Mouse (Mus musculus) intestine, embryonic 15.5 days (tissue): Measurements from ENCODE around the gene Prpf8. TPM values are rescaled to one million over a fixed set of nuclear protein-coding genes. Genes with fewer than 3 reads are reported as not detected.

Experiments used
- ATAC-seq: fragments of 200-750 bp; cut with Nextera tagmentation; 2 replicates; pipeline ENCODE4 v1.8.0; 2017; ENCODE audit warnings: moderate TSS enrichment, moderate library complexity
- H3K27ac ChIP-seq: fragments of 300-500 bp; sonication (generic); 2 replicates; pipeline ENCODE4 v1.5.1; 2015; ENCODE audit warnings: mild to moderate bottlenecking, inconsistent platforms
- H3K27me3 ChIP-seq: fragments of 300-500 bp; sonication (generic); replicated peaks from 2 replicates; pipeline ENCODE4 v1.6.1; 2015; ENCODE audit warnings: inconsistent platforms
- H3K36me3 ChIP-seq: fragments of 300-500 bp; sonication (generic); 2 replicates; pipeline ENCODE4 v1.6.1; 2015; ENCODE audit warnings: inconsistent platforms
- H3K4me1 ChIP-seq: fragments of 300-500 bp; sonication (generic); replicated peaks from 2 replicates; pipeline ENCODE4 v1.6.1; 2015; ENCODE audit warnings: inconsistent platforms
- H3K4me2 ChIP-seq: fragments of 300-500 bp; sonication (generic); replicated peaks from 2 replicates; pipeline ENCODE4 v1.6.1; 2015; ENCODE audit warnings: mild to moderate bottlenecking, inconsistent platforms
- H3K4me3 ChIP-seq: fragments of 300-500 bp; sonication (generic); replicated peaks from 2 replicates; pipeline ENCODE4 v1.5.1; 2015; ENCODE audit warnings: inconsistent platforms
- H3K9ac ChIP-seq: fragments of 300-500 bp; sonication (generic); 2 replicates; pipeline ENCODE4 v1.6.1; 2015; ENCODE audit warnings: inconsistent platforms
- H3K9me3 ChIP-seq: fragments of 300-500 bp; sonication (generic); 2 replicates; pipeline ENCODE4 v1.6.1; 2016; ENCODE audit warnings: inconsistent platforms
- whole genome bisulfite sequencing: fragments of 180-500 bp; shearing (Covaris S2); methylation state at CpG from one replicate; pipeline ENCODE4 v1.1.7; 2015; 5-methylcytosine and 5-hydroxymethylcytosine counted together
- microRNA counts: library from miRNA; unstranded; fragments of <30 nt; microRNA quantifications from one replicate; lab custom pipeline; 2016
- polyA plus RNA-seq: library from polyadenylated mRNA; unstranded; fragments of >200 nt; fragmentation: Nextera tagmentation; extraction: Ambion mirVana; gene quantifications from 2 replicates; pipeline ENCODE4 v1.2.1, GENCODE M21; 2015

The Prpf8 gene
- polyA plus RNA-seq, 1 experiment from 2014 or later, result 47.5 TPM

DNA sequence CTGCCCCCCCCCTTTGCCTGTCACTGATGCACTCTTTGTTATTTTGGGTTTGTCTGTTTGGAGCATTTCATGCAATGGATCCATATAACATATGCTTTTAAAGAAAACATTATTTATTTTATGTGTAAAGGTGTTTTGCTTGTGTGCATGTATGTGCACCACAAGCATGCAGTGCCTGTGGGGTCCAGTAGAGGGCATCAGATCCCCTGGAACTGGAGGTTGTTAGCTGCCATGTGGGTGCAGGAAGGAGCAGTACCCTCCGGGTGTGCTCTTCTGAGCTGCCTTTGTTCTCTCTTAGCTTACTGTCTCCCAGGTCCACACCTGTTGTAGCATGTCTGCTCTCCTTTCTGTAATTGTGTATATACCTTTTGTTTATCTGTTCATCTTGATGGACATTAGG lies 71.5 kb downstream of the Prpf8 start:
- Histone ChIP-seq H3K4me3 (no peak overlapping the region), H3K9ac (no peak overlapping the region), H3K36me3 (no peaks in the 10 kb centered on the region), H3K4me1 (peaks cover 10% of the 10 kb centered on the region), H3K9me3 (no peaks in the 10 kb centered on the region), H3K4me2 (no peak overlapping the region), H3K27ac (no peak overlapping the region), H3K27me3 (no peaks in the 10 kb centered on the region)
- 100% methylated on average over 1 of the region's 1 CpGs for WGBS
- ATAC-seq, result no peak

MicroRNAs within 50 kb of the gene (microRNA counts, 519-probe panel; counts per million panel counts)
- microRNA mmu-miR-22 (lab: Ali Mortazavi, UCI), result 3,747 counts per million, percentile 91 among the panel's probes with 10 or more counts

Other genes starting within 250 kb of the Prpf8 start
- 86.2 and 100 TPM in 2 replicates for gene Rpa1, start 138.5 kb upstream of the Prpf8 start, polyA plus RNA-seq
- 9.2 and 9.3 TPM in 2 replicates for gene Smyd4, start 138.4 kb upstream of the Prpf8 start, polyA plus RNA-seq
- 41.1 and 48.0 TPM in 2 replicates for gene Serpinf1, start 64.1 kb upstream of the Prpf8 start, polyA plus RNA-seq
- 20.4 and 26.4 TPM in 2 replicates for gene Serpinf2, start 47.2 kb upstream of the Prpf8 start, polyA plus RNA-seq
- 6.1 and 7.0 TPM in 2 replicates for gene Wdr81, start 32.1 kb upstream of the Prpf8 start, polyA plus RNA-seq
- 17.7 and 20.3 TPM in 2 replicates for gene Tlcd2, start 25.1 kb upstream of the Prpf8 start, polyA plus RNA-seq
- 1.6 and 2.3 TPM in 2 replicates for gene Rilp, start 23.3 kb downstream of the Prpf8 start, polyA plus RNA-seq
- 5.7 TPM in 2 replicates for gene Scarf1, start 26.7 kb downstream of the Prpf8 start, polyA plus RNA-seq
- gene Slc43a2, start 44.9 kb downstream of the Prpf8 start, polyA plus RNA-seq, result 11.7 and 12.9 TPM in 2 replicates
- gene Pitpna, start 101.3 kb downstream of the Prpf8 start, polyA plus RNA-seq, result 92.3 and 102 TPM in 2 replicates
- 17.6 and 19.4 TPM in 2 replicates for gene Inpp5k, start 144.2 kb downstream of the Prpf8 start, polyA plus RNA-seq
- gene Myo1c, start 163.7 kb downstream of the Prpf8 start, polyA plus RNA-seq, result 48.6 and 50.0 TPM in 2 replicates
- gene Crk, start 192.4 kb downstream of the Prpf8 start, polyA plus RNA-seq, result 105 and 109 TPM in 2 replicates
- gene Ywhae, start 246.1 kb downstream of the Prpf8 start, polyA plus RNA-seq, result 735 and 846 TPM in 2 replicates